8 mouse cellular contexts compared by ENCODE assay signal in the genomic region with DNA sequence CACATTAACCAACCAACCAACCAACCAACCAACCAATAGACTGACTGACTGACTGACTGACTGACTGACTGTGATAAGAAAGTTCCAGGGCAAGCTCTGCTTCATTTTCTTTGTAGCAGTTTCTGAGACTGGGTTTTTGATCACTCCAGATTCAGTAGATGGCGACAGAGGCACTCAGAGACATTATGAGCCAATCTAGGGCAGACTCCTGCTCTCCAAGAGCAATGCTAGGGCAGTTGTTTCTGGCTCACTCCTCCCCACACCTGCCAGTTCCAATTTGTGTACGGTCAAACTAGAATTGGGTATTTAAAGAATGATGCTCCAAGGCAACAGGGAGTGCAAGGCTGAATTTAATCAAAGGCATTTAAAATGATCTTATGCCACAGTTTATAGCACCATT. TPM values are rescaled to one million over a fixed set of nuclear protein-coding genes. Genes with fewer than 3 reads are reported as not detected.
DNase-seq lines count a peak whose midpoint lies in the region; ATAC-seq and TF ChIP-seq lines count a peak whose summit lies in the region.
"Had no signal": no experiment of that assay in that cellular context is flagged by ENCODE, and none has a peak within 500 bp of the region (broad histone marks: within the 10 kb centered on the region; RNA-seq: fewer than 3 reads in every experiment).

No protein-coding gene starts in this region.

- no peak overlapping the region for H3K27ac ChIP-seq in intestine, postnatal 0 days (ENCODE audit: low read depth, low read length)
- no peak overlapping the region for H3K27ac ChIP-seq in intestine, embryonic 16.5 days (ENCODE audit: low read length)

- no peak overlapping the region for H3K9ac ChIP-seq in intestine, postnatal 0 days (ENCODE audit: low read depth, low read length)
- H3K9ac ChIP-seq in intestine, embryonic 16.5 days (ENCODE audit: low read depth, low read length): no peak overlapping the region

- 11% methylated on average over 2 of the region's 2 CpGs for WGBS in intestine, postnatal 0 days
- WGBS in intestine, embryonic 16.5 days: 14% methylated on average over 2 of the region's 2 CpGs

- H3K27me3 ChIP-seq in intestine, postnatal 0 days (replicated peaks; ENCODE audit: control insufficient read depth, insufficient read depth, low read length): no peaks in the 10 kb centered on the region
- no peaks in the 10 kb centered on the region for H3K27me3 ChIP-seq in intestine, embryonic 16.5 days (replicated peaks; ENCODE audit: control insufficient read depth, insufficient read depth, low read length)
- no peaks in the 10 kb centered on the region for H3K27me3 ChIP-seq in Patski

- ATAC-seq in intestine, postnatal 0 days: no peak
- no peak for ATAC-seq in intestine, embryonic 16.5 days
- ATAC-seq in Patski: no peak
- no peak for ATAC-seq in megakaryocyte-erythroid progenitor cell, adult 5-6 weeks (replicated peaks; ENCODE audit: low FRiP score, low TSS enrichment, poor library complexity, severe bottlenecking)

- no peak overlapping the region for H3K4me3 ChIP-seq in intestine, postnatal 0 days (ENCODE audit: low read depth, low read length)
- H3K4me3 ChIP-seq in intestine, embryonic 16.5 days (ENCODE audit: low read length): no peak overlapping the region

- no peaks in the 10 kb centered on the region for H3K4me1 ChIP-seq in intestine, postnatal 0 days (replicated peaks; ENCODE audit: control insufficient read depth, insufficient read depth, low read length)
- no peaks in the 10 kb centered on the region for H3K4me1 ChIP-seq in intestine, embryonic 16.5 days (ENCODE audit: control insufficient read depth, insufficient read depth, low read length)

- in situ Hi-C loops in Patski (cut with MboI; ENCODE audit: low pct_unique_long_range_greater_than_20kb): loop anchor here (5.0 kb wide), 3 partner anchors 76 to 251 kb away; no protein-coding TSS in a partner anchor

- CTCF ChIA-PET in Patski (lab: Charles Lee): interaction anchor here (0.6 to 2.2 kb wide), 11 partner anchors 11 to 716 kb away, joined by 3 to 9 read pairs (median 3); no protein-coding TSS in a partner anchor

- intact Hi-C loops in heart, postnatal 36 days (cut with DNase I): loop anchor here (1.0 to 5.0 kb wide), 3 partner anchors 73 to 252 kb away; a partner anchor contains a TSS

- no peaks in the 10 kb centered on the region for H3K36me3 ChIP-seq in intestine, postnatal 0 days (ENCODE audit: control insufficient read depth, insufficient read depth)
- no peaks in the 10 kb centered on the region for H3K36me3 ChIP-seq in intestine, embryonic 16.5 days (ENCODE audit: control insufficient read depth, insufficient read depth, low read length)

- TF ChIP-seq CTCF in intestine, postnatal 0 days (IDR thresholded peaks at IDR 0.05; ENCODE audit: low read depth): peak; percentile 80
- peak; percentile 74 for TF ChIP-seq CTCF in Patski (IDR thresholded peaks at IDR 0.05)

- H3K9me3 ChIP-seq in intestine, postnatal 0 days (ENCODE audit: control insufficient read depth): no peaks in the 10 kb centered on the region
- no peaks in the 10 kb centered on the region for H3K9me3 ChIP-seq in intestine, embryonic 16.5 days (ENCODE audit: control insufficient read depth, low read length)

- H3K4me2 ChIP-seq in intestine, postnatal 0 days (replicated peaks; ENCODE audit: low read depth): no peak overlapping the region
- no peak overlapping the region for H3K4me2 ChIP-seq in intestine, embryonic 16.5 days (ENCODE audit: low read depth, low read length)

- DNase-seq in CD4-positive, CD25-positive, alpha-beta regulatory T cell, adult 2 months (ENCODE audit: low read depth, low spot score): peak; percentile 82
- no peak for DNase-seq in Patski (ENCODE audit: low read depth, low spot score)
- DNase-seq in heart, postnatal 36 days: peak; percentile 34 to 37
- DNase-seq in lung, postnatal 10 days: peak; percentile 65

- POLR2A ChIA-PET in Patski (lab: Charles Lee): no interaction called here

RNA-seq across cellular contexts. Expression of a gene that starts 5.1 kb away (rescaled TPM):
- not detected in 2 replicates for polyA plus RNA-seq in intestine, postnatal 0 days (2015; fragmentation: Nextera tagmentation; extraction: Ambion mirVana)
- not detected in 2 replicates for polyA plus RNA-seq in intestine, embryonic 16.5 days (2015; fragmentation: Nextera tagmentation; extraction: Ambion mirVana)
- not detected for polyA plus RNA-seq in Patski (2021)
- total RNA-seq in heart, postnatal 36 days (2021): 10 to 100 TPM in 1 of 2 experiments, 1 to 10 TPM in 1; 3.7 to 11.8 TPM
- not detected in 2 replicates for total RNA-seq in megakaryocyte-erythroid progenitor cell, adult 5-6 weeks (2014; fragmentation: Nextera tagmentation)
- 0.50 TPM in 1 of 2 replicates, not detected in the other for total RNA-seq in megakaryocyte-erythroid progenitor cell, adult 5-6 weeks (2017)
- total RNA-seq: left cerebral cortex, postnatal 10 days had no signal

RNA-seq across cellular contexts. Expression of a gene that starts 23.9 kb away (rescaled TPM):
- 39.6 and 40.7 TPM in 2 replicates for polyA plus RNA-seq in intestine, postnatal 0 days (2015; fragmentation: Nextera tagmentation; extraction: Ambion mirVana)
- 88.3 and 107 TPM in 2 replicates for polyA plus RNA-seq in intestine, embryonic 16.5 days (2015; fragmentation: Nextera tagmentation; extraction: Ambion mirVana)
- 25.8 TPM for polyA plus RNA-seq in Patski (2021)
- 1 to 10 TPM; 5.7 to 7.2 TPM for total RNA-seq in heart, postnatal 36 days (2021)
- total RNA-seq in megakaryocyte-erythroid progenitor cell, adult 5-6 weeks (2014; fragmentation: Nextera tagmentation): 216 and 230 TPM in 2 replicates
- total RNA-seq in megakaryocyte-erythroid progenitor cell, adult 5-6 weeks (2017): 106 and 142 TPM in 2 replicates

RNA-seq across cellular contexts. Expression of a gene that starts 44.2 kb away (rescaled TPM):
- polyA plus RNA-seq in intestine, postnatal 0 days (2015; fragmentation: Nextera tagmentation; extraction: Ambion mirVana): 101 and 109 TPM in 2 replicates
- 193 TPM in 2 replicates for polyA plus RNA-seq in intestine, embryonic 16.5 days (2015; fragmentation: Nextera tagmentation; extraction: Ambion mirVana)
- 578 TPM for polyA plus RNA-seq in Patski (2021)
- 100 to 1,000 TPM; 379 to 387 TPM for total RNA-seq in heart, postnatal 36 days (2021)
- 524 and 587 TPM in 2 replicates for total RNA-seq in megakaryocyte-erythroid progenitor cell, adult 5-6 weeks (2014; fragmentation: Nextera tagmentation)
- 925 and 1,082 TPM in 2 replicates for total RNA-seq in megakaryocyte-erythroid progenitor cell, adult 5-6 weeks (2017)
